Mouse (Mus musculus): ENCODE results near the gene Med25. TPM values are rescaled to one million over a fixed set of nuclear protein-coding genes. Genes with fewer than 3 reads are reported as not detected.

Gene Med25
- 249 and 952 TPM in 2 replicates for polyA plus RNA-seq (2012; ENCODE audit: insufficient read depth, low replicate concordance)

DNA sequence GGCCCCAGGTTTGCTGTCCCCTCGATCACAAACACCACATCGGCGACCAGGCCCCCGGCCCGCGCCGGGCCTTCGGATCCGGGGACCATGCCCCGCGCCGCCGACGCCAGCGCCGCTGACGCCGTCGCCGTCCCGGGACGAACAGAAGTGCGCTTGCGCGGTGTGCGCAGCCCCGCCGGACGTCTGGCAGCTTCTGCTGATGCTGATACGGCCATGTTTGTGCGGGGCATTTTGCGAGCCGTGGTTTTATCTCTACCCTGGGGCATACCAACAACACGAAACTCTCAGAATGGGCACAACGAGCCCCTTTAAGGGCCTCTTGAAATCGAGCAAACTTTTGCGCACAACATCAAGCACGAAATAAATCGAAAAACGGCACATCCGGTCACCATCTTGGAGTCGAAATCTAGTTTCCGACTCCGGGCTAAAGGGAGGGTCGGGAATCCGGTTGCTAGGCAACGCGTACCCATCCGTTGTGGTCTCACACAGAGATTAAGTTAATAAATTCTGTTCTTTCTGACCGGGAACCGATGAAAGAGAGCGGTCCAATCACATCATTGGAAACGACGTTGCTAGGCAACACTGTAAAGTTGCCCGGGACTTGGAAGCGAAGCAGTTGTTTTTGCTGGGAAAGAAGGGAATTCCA is at the start of gene Med25:
Gene Med25 (minus strand): TSS at position 437 of the 646 bp plus-strand sequence.
- Histone ChIP-seq H3K9me3 (no peaks in the 10 kb centered on the region), H3K4me1 (peaks cover 64% of the 10 kb centered on the region), H3K4me3 (replicated peaks) (peak within 1 kb of the TSS; percentile 93), H3K27me3 (replicated peaks) (no peaks in the 10 kb centered on the region), H3K36me3 (replicated peaks; ENCODE audit: low read length) (peaks cover 33% of the 10 kb centered on the region)
- peak; percentile 34; the same call in 1 of the 2 replicates for TF ChIP-seq FLI1 (IDR thresholded peaks at IDR 0.05; ENCODE audit: low read length)
- no peak for TF ChIP-seq GATA1 (IDR thresholded peaks at IDR 0.05; ENCODE audit: borderline replicate concordance, low read length)

- Histone ChIP-seq H3K9me3 (peaks cover 16% of the 10 kb centered on the region), H3K27me3 (replicated peaks) (peaks cover 8% of the 10 kb centered on the region), H3K4me3 (replicated peaks) (no peak overlapping the region), H3K4me1 (no peaks in the 10 kb centered on the region), H3K36me3 (replicated peaks; ENCODE audit: low read length) (no peaks in the 10 kb centered on the region)
- TF ChIP-seq FLI1 (IDR thresholded peaks at IDR 0.05; ENCODE audit: low read length) = no peak
- no peak for TF ChIP-seq GATA1 (IDR thresholded peaks at IDR 0.05; ENCODE audit: borderline replicate concordance, low read length)
Observed at GRCm38 (mm10) chr7:44938680-44939079, 46.2 kb upstream of the Med25 start.

- TF ChIP-seq FLI1 (IDR thresholded peaks at IDR 0.05; ENCODE audit: low read length) (peak; percentile 50), GATA1 (IDR thresholded peaks at IDR 0.05; ENCODE audit: borderline replicate concordance, low read length) (no peak)
- Histone ChIP-seq H3K9me3 (0 out of 2 replicates have a peak, but pooled peaks cover 4% of the 10 kb centered on the region), H3K4me3 (replicated peaks) (peak within 1 kb of the TSS; percentile 99), H3K36me3 (replicated peaks; ENCODE audit: low read length) (peaks cover 26% of the 10 kb centered on the region), H3K4me1 (peaks cover 42% of the 10 kb centered on the region), H3K27me3 (replicated peaks) (no peaks in the 10 kb centered on the region)
Observed at GRCm38 (mm10) chr7:44929204-44930151, 37.0 kb upstream of the Med25 start, which contains the start of gene Ap2a1. TSS of gene Ap2a1 (minus strand) at chr7:44929496.

DNA sequence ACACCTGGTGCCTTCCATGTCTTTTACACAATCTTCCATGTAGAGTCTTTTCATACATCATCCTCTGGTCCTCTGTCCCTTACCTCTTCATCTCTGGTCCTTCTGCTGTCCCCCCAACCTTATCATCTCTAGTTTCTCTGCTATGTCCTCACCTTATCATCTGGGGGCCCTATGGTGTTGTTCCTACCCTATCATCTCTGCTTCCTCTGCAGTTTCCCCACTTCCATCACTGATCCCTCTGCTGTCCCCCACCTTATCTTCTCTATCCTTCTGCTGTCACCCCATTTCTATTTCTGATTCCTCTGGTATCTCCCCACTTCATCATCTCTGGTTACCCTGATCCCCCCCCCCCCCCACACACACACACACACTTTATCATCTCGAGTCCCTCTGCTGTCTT is 36.1 kb upstream of the Med25 start:
- H3K9me3 ChIP-seq = no peaks in the 10 kb centered on the region
- H3K4me3 ChIP-seq (replicated peaks) = peak overlapping the region; percentile 99
- no peaks in the 10 kb centered on the region for H3K27me3 ChIP-seq (replicated peaks)
- peaks cover 42% of the 10 kb centered on the region for H3K4me1 ChIP-seq
- TF ChIP-seq GATA1 (IDR thresholded peaks at IDR 0.05; ENCODE audit: borderline replicate concordance, low read length) (no peak), FLI1 (IDR thresholded peaks at IDR 0.05; ENCODE audit: low read length) (no peak)
- peaks cover 34% of the 10 kb centered on the region for H3K36me3 ChIP-seq (replicated peaks; ENCODE audit: low read length)

DNA sequence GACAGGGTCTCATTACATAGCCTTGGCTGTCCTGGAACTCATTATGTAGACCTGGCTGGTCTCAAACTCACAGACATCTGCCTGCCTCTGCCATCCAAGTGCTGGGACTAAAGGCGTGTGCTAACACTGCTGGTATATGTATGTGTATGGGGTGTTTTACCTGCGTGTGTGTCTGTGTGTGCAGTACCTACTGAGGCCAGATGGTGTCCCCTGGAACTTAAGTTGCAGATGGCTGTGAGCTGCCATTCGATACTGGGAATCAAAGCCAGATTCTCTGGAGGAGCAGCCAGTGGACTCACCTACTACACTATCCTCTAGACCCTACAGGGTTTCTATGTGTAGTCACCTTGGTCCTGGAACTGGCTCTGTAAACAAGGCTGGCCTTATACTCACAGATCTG is 33.0 kb upstream of the Med25 start:
- Histone ChIP-seq H3K9me3 (no peaks in the 10 kb centered on the region), H3K36me3 (replicated peaks; ENCODE audit: low read length) (peaks cover 62% of the 10 kb centered on the region), H3K4me3 (replicated peaks) (no peak overlapping the region), H3K27me3 (replicated peaks) (no peaks in the 10 kb centered on the region), H3K4me1 (peaks cover 49% of the 10 kb centered on the region)
- no peak for TF ChIP-seq FLI1 (IDR thresholded peaks at IDR 0.05; ENCODE audit: low read length)
- TF ChIP-seq GATA1 (IDR thresholded peaks at IDR 0.05; ENCODE audit: borderline replicate concordance, low read length) = no peak

- no peaks in the 10 kb centered on the region for H3K27me3 ChIP-seq (replicated peaks)
- H3K4me1 ChIP-seq = peaks cover 54% of the 10 kb centered on the region
- no peak overlapping the region for H3K4me3 ChIP-seq (replicated peaks)
- TF ChIP-seq FLI1 (IDR thresholded peaks at IDR 0.05; ENCODE audit: low read length) = no peak
- no peak for TF ChIP-seq GATA1 (IDR thresholded peaks at IDR 0.05; ENCODE audit: borderline replicate concordance, low read length)
- H3K36me3 ChIP-seq (replicated peaks; ENCODE audit: low read length) = peaks cover 88% of the 10 kb centered on the region
- no peaks in the 10 kb centered on the region for H3K9me3 ChIP-seq
Observed at GRCm38 (mm10) chr7:44922530-44922929, 30.0 kb upstream of the Med25 start.

DNA sequence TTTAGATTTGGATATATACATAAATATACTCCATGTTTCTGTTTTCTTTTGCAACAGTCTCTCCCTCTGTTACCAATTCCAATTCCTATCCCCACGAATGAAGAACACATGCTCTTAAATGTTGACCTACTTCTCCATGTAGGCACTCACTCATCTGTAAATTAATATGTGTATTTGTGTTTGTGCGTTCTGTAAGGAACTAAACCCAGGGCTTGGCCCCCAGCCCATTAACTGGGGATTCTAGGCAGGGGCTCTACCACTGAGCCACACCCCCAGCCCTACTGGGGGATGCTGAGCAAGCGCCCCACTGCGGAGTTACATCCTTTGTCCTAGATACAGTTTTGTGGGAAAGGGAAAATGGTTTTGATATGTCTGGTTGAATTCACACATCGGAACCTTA is 26.6 kb upstream of the Med25 start:
- no peak overlapping the region for H3K4me3 ChIP-seq (replicated peaks)

GRCm38 (mm10) chr7:44918219-44918618 is 25.7 kb upstream of the Med25 start:
- TF ChIP-seq GATA1 (IDR thresholded peaks at IDR 0.05; ENCODE audit: borderline replicate concordance, low read length) (no peak), FLI1 (IDR thresholded peaks at IDR 0.05; ENCODE audit: low read length) (no peak)
- Histone ChIP-seq H3K4me3 (replicated peaks) (peak overlapping the region; percentile 82), H3K9me3 (no peaks in the 10 kb centered on the region), H3K27me3 (replicated peaks) (no peaks in the 10 kb centered on the region), H3K4me1 (peaks cover 50% of the 10 kb centered on the region), H3K36me3 (replicated peaks; ENCODE audit: low read length) (peaks cover 94% of the 10 kb centered on the region)

More for the DNA sequence above, 26.6 kb upstream of the Med25 start:
- TF ChIP-seq GATA1 (IDR thresholded peaks at IDR 0.05; ENCODE audit: borderline replicate concordance, low read length) = no peak
- no peak for TF ChIP-seq FLI1 (IDR thresholded peaks at IDR 0.05; ENCODE audit: low read length)
- H3K27me3 ChIP-seq (replicated peaks) = no peaks in the 10 kb centered on the region
- H3K36me3 ChIP-seq (replicated peaks; ENCODE audit: low read length) = peaks cover 92% of the 10 kb centered on the region
- no peaks in the 10 kb centered on the region for H3K9me3 ChIP-seq
- peaks cover 50% of the 10 kb centered on the region for H3K4me1 ChIP-seq

DNA sequence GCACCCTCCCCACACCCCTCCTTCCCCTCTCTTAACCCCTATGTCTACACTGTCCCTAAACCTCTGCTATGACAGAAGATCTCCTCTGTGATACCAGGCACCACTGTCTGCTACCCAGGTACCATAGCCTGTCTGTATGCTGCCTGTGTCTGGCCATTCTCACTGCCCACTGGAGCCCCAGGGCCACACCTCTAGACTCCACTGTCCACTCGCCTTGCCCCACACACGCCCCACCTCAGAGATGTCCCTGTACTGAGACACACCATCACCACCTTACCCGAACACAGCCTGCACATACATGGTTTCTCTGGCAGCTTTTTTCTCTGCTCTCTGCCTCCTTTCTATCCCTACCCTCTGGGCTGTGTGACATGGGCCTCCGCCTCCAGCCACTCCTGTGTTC is 24.4 kb upstream of the Med25 start:
- no peaks in the 10 kb centered on the region for H3K9me3 ChIP-seq
- no peak overlapping the region for H3K4me3 ChIP-seq (replicated peaks)
- H3K27me3 ChIP-seq (replicated peaks) = no peaks in the 10 kb centered on the region
- peaks cover 41% of the 10 kb centered on the region for H3K4me1 ChIP-seq
- H3K36me3 ChIP-seq (replicated peaks; ENCODE audit: low read length) = peaks cover 95% of the 10 kb centered on the region
- TF ChIP-seq FLI1 (IDR thresholded peaks at IDR 0.05; ENCODE audit: low read length) = no peak
- no peak for TF ChIP-seq GATA1 (IDR thresholded peaks at IDR 0.05; ENCODE audit: borderline replicate concordance, low read length)
